Mouse (Mus musculus) MEL (cell line): ENCODE measurements around the gene Gm10778. TPM values are rescaled to one million over a fixed set of nuclear protein-coding genes. Genes with fewer than 3 reads are reported as not detected.
A peak's percentile ranks its signal among the peaks of the same experiment; 100 is the strongest.

ENCODE experiments used
- DNase-seq: peaks from one replicate; pipeline ENCODE4 v3.0.0; 2011; ENCODE audit warnings: low read depth, low spot score
- H3K27ac ChIP-seq: 2 replicates; pipeline ENCODE4 v1.5.1; 2012; ENCODE audit warnings: low read depth, mild to moderate bottlenecking, control low read depth, low read length, moderate library complexity; ENCODE audit not compliant: control insufficient read depth
- H3K27me3 ChIP-seq, 2 experiments: fragments of 150-350 bp in 1 of 2; sonication (generic) in 1 of 2; 2 replicates each; pipeline ENCODE4 v1.6.1; 2012; ENCODE audit warnings: low read length in 2 of 2, mild to moderate bottlenecking in 2 of 2, improper control_type of control experiment in 1 of 2, moderate library complexity in 1 of 2; ENCODE audit not compliant: insufficient read depth in 2 of 2, control insufficient read depth in 1 of 2
- H3K36me3 ChIP-seq, 2 experiments: 2 replicates each; pipeline ENCODE4 v1.6.1; 2012 to 2014; ENCODE audit warnings: low read length in 2 of 2, improper control_type of control experiment in 1 of 2, inconsistent platforms in 1 of 2, mild to moderate bottlenecking in 1 of 2; ENCODE audit not compliant: insufficient read depth in 2 of 2, control insufficient read depth in 1 of 2
- H3K4me1 ChIP-seq, 2 experiments: fragments of 150-350 bp in 1 of 2; sonication (generic) in 1 of 2; 2 replicates each; pipeline ENCODE4 v1.6.1; 2012; ENCODE audit warnings: low read length in 2 of 2, improper control_type of control experiment in 1 of 2, mild to moderate bottlenecking in 1 of 2; ENCODE audit not compliant: insufficient read depth in 2 of 2, control insufficient read depth in 1 of 2
- H3K4me3 ChIP-seq, 2 experiments: fragments of 150-350 bp in 1 of 2; sonication (generic) in 1 of 2; 2 replicates each; pipeline ENCODE4 v1.5.1; 2012; ENCODE audit warnings: low read depth in 2 of 2, low read length in 2 of 2, mild to moderate bottlenecking in 2 of 2, moderate library complexity in 2 of 2, control low read depth in 1 of 2, improper control_type of control experiment in 1 of 2; ENCODE audit not compliant: control insufficient read depth in 1 of 2, insufficient read depth in 1 of 2
- H3K79me2 ChIP-seq: 2 replicates; pipeline ENCODE4 v1.6.1; 2012; ENCODE audit warnings: mild to moderate bottlenecking, low read length, moderate library complexity; ENCODE audit not compliant: control insufficient read depth, poor library complexity, insufficient read depth
- H3K9ac ChIP-seq: 2 replicates; pipeline ENCODE4 v1.6.1; 2012; ENCODE audit warnings: low read depth, mild to moderate bottlenecking, control low read depth, low read length, moderate library complexity; ENCODE audit not compliant: control insufficient read depth, poor library complexity, severe bottlenecking
- H3K9me3 ChIP-seq: fragments of 150-350 bp; sonication (generic); replicated peaks from 2 replicates; pipeline ENCODE4 v1.6.1; 2012; ENCODE audit warnings: mild to moderate bottlenecking, low read length, improper control_type of control experiment, moderate library complexity; ENCODE audit not compliant: insufficient read depth
- BHLHE40 ChIP-seq: IDR thresholded peaks from 2 replicates; pipeline ENCODE4 v1.6.1; 2012; ENCODE audit warnings: low read depth, mild to moderate bottlenecking, inconsistent platforms, low read length, improper control_type of control experiment, borderline replicate concordance
- CHD2 ChIP-seq: IDR thresholded peaks from 2 replicates; pipeline ENCODE4 v1.6.1; 2011; ENCODE audit warnings: low read length, improper control_type of control experiment
- CTCF ChIP-seq, 3 experiments: IDR thresholded peaks in 2 of 3; conservative IDR thresholded peaks in 1 of 3; 2 replicates each; pipeline ENCODE4 v1.5.1; 2011 to 2012; ENCODE audit warnings: low read length in 3 of 3, low read depth in 2 of 3, mild to moderate bottlenecking in 2 of 3, improper control_type of control experiment in 1 of 3, inconsistent platforms in 1 of 3, mixed read lengths in 1 of 3, moderate library complexity in 1 of 3; ENCODE audit not compliant: control insufficient read depth in 1 of 3, insufficient read depth in 1 of 3, poor library complexity in 1 of 3, severe bottlenecking in 1 of 3
- ELF1 ChIP-seq: IDR thresholded peaks from 2 replicates; pipeline ENCODE4 v1.6.1; 2014; ENCODE audit warnings: low read depth, mild to moderate bottlenecking, inconsistent platforms, low read length, improper control_type of control experiment, moderate library complexity
- EP300 ChIP-seq, 2 experiments: IDR thresholded peaks; 2 replicates each; pipeline ENCODE4 v1.6.1; 2011; ENCODE audit warnings: improper control_type of control experiment in 2 of 2, low read length in 2 of 2, low read depth in 1 of 2, mild to moderate bottlenecking in 1 of 2
- ETS1 ChIP-seq: IDR thresholded peaks from 2 replicates; pipeline ENCODE4 v1.6.1; 2012; ENCODE audit warnings: low read depth, mild to moderate bottlenecking, inconsistent platforms, low read length, improper control_type of control experiment, moderate library complexity
- GABPA ChIP-seq: IDR thresholded peaks from 2 replicates; pipeline ENCODE4 v1.6.1; 2012; ENCODE audit warnings: low read depth, mild to moderate bottlenecking, inconsistent platforms, low read length, improper control_type of control experiment, moderate library complexity
- GATA1 ChIP-seq: IDR thresholded peaks from 2 replicates; pipeline ENCODE4 v1.6.1; 2011; ENCODE audit warnings: low read depth, low read length, improper control_type of control experiment
- HCFC1 ChIP-seq: IDR thresholded peaks from 2 replicates; pipeline ENCODE4 v1.6.1; 2012; ENCODE audit warnings: low read depth, mild to moderate bottlenecking, inconsistent platforms, low read length, improper control_type of control experiment, moderate library complexity
- JUND ChIP-seq: IDR thresholded peaks from 2 replicates; pipeline ENCODE4 v1.6.1; 2011; ENCODE audit warnings: low read depth, mild to moderate bottlenecking, improper control_type of control experiment, low read length
- MAFK ChIP-seq: IDR thresholded peaks from 2 replicates; pipeline ENCODE4 v1.6.1; 2011; ENCODE audit warnings: low read depth, mild to moderate bottlenecking, low read length, improper control_type of control experiment, borderline replicate concordance
- MAX ChIP-seq: IDR thresholded peaks from 2 replicates; pipeline ENCODE4 v1.6.1; 2011; ENCODE audit warnings: low read length, improper control_type of control experiment
- MAZ ChIP-seq: IDR thresholded peaks from 2 replicates; pipeline ENCODE4 v1.6.1; 2012; ENCODE audit warnings: low read depth, mild to moderate bottlenecking, inconsistent platforms, low read length, improper control_type of control experiment
- MEF2A ChIP-seq: IDR thresholded peaks from 2 replicates; pipeline ENCODE4 v1.6.1; 2014; ENCODE audit warnings: low read depth, mild to moderate bottlenecking, inconsistent platforms, low read length, improper control_type of control experiment; ENCODE audit not compliant: poor library complexity, insufficient replicate concordance, severe bottlenecking; ENCODE audit errors: extremely low read depth
- MXI1 ChIP-seq: IDR thresholded peaks from 2 replicates; pipeline ENCODE4 v1.6.1; 2011; ENCODE audit warnings: mild to moderate bottlenecking, low read depth, low read length, improper control_type of control experiment
- MYB ChIP-seq: IDR thresholded peaks from 2 replicates; pipeline ENCODE4 v1.6.1; 2011; ENCODE audit warnings: mild to moderate bottlenecking, low read depth, low read length, improper control_type of control experiment
- MYC ChIP-seq: IDR thresholded peaks from 2 replicates; pipeline ENCODE4 v1.6.1; 2011; ENCODE audit warnings: low read depth, mild to moderate bottlenecking, low read length, improper control_type of control experiment, moderate library complexity
- NELFE ChIP-seq: IDR thresholded peaks from 2 replicates; pipeline ENCODE4 v1.6.1; 2011; ENCODE audit warnings: low read depth, low read length, improper control_type of control experiment
- POLR2A ChIP-seq, 2 experiments: IDR thresholded peaks; 2 replicates each; pipeline ENCODE4 v1.6.1; 2011 to 2012; ENCODE audit warnings: low read length in 2 of 2, mild to moderate bottlenecking in 2 of 2, control low read depth in 1 of 2, improper control_type of control experiment in 1 of 2, low read depth in 1 of 2, moderate library complexity in 1 of 2; ENCODE audit not compliant: control insufficient read depth in 1 of 2, insufficient read depth in 1 of 2, poor library complexity in 1 of 2
- POLR2AphosphoS5 ChIP-seq: IDR thresholded peaks from 2 replicates; pipeline ENCODE4 v1.6.1; 2012; ENCODE audit warnings: low read depth, borderline replicate concordance, mild to moderate bottlenecking, inconsistent platforms, low read length, moderate library complexity, mixed read lengths
- RAD21 ChIP-seq: IDR thresholded peaks from 2 replicates; pipeline ENCODE4 v1.6.1; 2011; ENCODE audit warnings: mild to moderate bottlenecking, low read depth, low read length, improper control_type of control experiment
- RCOR1 ChIP-seq: IDR thresholded peaks from 2 replicates; pipeline ENCODE4 v1.6.1; 2012; ENCODE audit warnings: low read depth, mild to moderate bottlenecking, inconsistent platforms, low read length, improper control_type of control experiment
- SIN3A ChIP-seq: IDR thresholded peaks from 2 replicates; pipeline ENCODE4 v1.6.1; 2012; ENCODE audit warnings: low read length, improper control_type of control experiment, inconsistent platforms
- SMC3 ChIP-seq: IDR thresholded peaks from 2 replicates; pipeline ENCODE4 v1.6.1; 2011; ENCODE audit warnings: low read depth, low read length, improper control_type of control experiment
- TAL1 ChIP-seq: IDR thresholded peaks from 2 replicates; pipeline ENCODE4 v1.6.1; 2012; ENCODE audit warnings: mild to moderate bottlenecking, inconsistent platforms, low read length, moderate library complexity, mixed read lengths
- TBP ChIP-seq: IDR thresholded peaks from 2 replicates; pipeline ENCODE4 v1.8.0; 2011; ENCODE audit warnings: low read depth, low read length, improper control_type of control experiment
- TCF12 ChIP-seq: IDR thresholded peaks from 2 replicates; pipeline ENCODE4 v1.6.1; 2014; ENCODE audit warnings: low read depth, mild to moderate bottlenecking, inconsistent platforms, low read length, improper control_type of control experiment, moderate library complexity
- USF1 ChIP-seq: IDR thresholded peaks from 2 replicates; pipeline ENCODE4 v1.6.1; 2014; ENCODE audit warnings: low read depth, mild to moderate bottlenecking, inconsistent platforms, low read length, improper control_type of control experiment, moderate library complexity
- USF2 ChIP-seq, 2 experiments: IDR thresholded peaks; 2 replicates each; pipeline ENCODE4 v1.6.1; 2011 to 2012; ENCODE audit warnings: improper control_type of control experiment in 2 of 2, low read length in 2 of 2, borderline replicate concordance in 1 of 2, inconsistent platforms in 1 of 2, low read depth in 1 of 2, mild to moderate bottlenecking in 1 of 2; ENCODE audit not compliant: insufficient read depth in 1 of 2
- ZKSCAN1 ChIP-seq: IDR thresholded peaks from 2 replicates; pipeline ENCODE4 v1.6.1; 2012; ENCODE audit warnings: low read depth, mild to moderate bottlenecking, inconsistent platforms, low read length, improper control_type of control experiment, moderate library complexity
- ZMIZ1 ChIP-seq: IDR thresholded peaks from 2 replicates; pipeline ENCODE4 v1.6.1; 2012; ENCODE audit warnings: low read depth, mild to moderate bottlenecking, inconsistent platforms, low read length, improper control_type of control experiment, moderate library complexity
- ZNF384 ChIP-seq: IDR thresholded peaks from 2 replicates; pipeline ENCODE4 v1.6.1; 2012; ENCODE audit warnings: low read depth, mild to moderate bottlenecking, inconsistent platforms, low read length, improper control_type of control experiment
- polyA plus RNA-seq, 2 experiments: library from polyadenylated mRNA; stranded (reverse) in 1 of 2; unstranded in 1 of 2; fragments of >175 nt in 1 of 2; fragments of >200 nt in 1 of 2; gene quantifications; 2 replicates each; pipeline versions ENCODE4 v1.2.1 to v1.2.4; 2012; ENCODE audit warnings: low replicate concordance in 2 of 2, low read depth in 1 of 2; ENCODE audit not compliant: insufficient read length in 2 of 2, insufficient read depth in 1 of 2, missing spikeins in 1 of 2
- total RNA-seq: library from RNA; depleted of rRNA; stranded (reverse); fragments of 300-350 nt; gene quantifications from 2 replicates; pipeline ENCODE4 v1.2.3, GENCODE M21; 2012

The Gm10778 gene
- total and polyA plus RNA-seq, 3 experiments: 2.0 to 3.9 TPM; not detected in 1

DNA sequence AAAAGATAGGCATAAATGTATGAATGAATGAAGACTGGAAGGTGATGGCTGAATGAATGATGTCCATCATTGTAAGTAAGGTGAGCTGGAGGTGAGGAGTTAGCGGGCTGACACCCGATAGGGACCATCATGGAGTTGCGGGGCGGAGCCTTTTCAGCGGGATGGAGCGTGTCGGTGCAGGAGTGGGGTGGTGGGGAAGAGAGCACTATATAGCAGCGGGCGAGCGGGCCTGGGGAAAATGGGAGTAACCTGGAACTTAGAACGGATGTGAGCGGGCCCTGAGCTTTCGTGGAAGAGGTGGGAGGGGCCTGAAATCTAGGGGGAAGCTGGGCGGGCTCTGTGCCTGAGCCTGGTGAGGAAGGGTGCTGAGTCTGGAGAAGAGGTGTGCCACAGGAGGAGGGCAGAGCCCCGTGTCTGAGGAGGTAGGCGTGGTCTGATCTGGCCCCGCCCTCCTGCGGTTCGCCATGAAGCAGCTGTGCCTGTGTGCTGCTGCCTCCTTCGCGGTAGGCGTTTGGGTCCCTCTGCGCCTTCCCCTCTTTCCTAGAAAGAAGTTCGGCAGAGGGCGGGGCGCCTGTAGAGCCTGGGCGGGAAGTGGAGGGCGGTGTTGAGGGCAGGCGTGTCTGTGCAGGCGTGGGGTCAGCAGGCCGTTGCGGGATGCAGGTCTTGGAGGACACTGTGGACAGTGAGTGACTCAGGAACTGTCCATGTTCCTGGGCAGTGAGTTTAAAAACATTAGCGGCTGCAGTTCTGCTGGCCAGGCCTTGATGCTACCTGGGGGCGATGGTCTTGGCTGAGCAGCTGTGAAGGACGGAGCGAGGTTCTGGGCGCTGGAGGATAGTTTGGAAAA lies 15.4 kb upstream of the Gm10778 start:
- peaks cover 0 to 6% of the 10 kb centered on the region in 2 experiments; a peak in 2 of 4 replicates for H3K36me3 ChIP-seq
- TF ChIP-seq MYC (no peak), POLR2AphosphoS5 (no peak), MXI1 (no peak), RCOR1 (no peak), TBP (no peak), GABPA (no peak), ELF1 (0 out of 2 replicates have a peak, but pooled peaks have one; percentile 27), GATA1 (no peak), MAFK (no peak), CHD2 (no peak), MAX (peak; percentile 39; the same call in 1 of the 2 replicates), ZNF384 (no peak), USF1 (no peak), MAZ (peak; percentile 70; the same call in 1 of the 2 replicates), NELFE (no peak), TCF12 (no peak), ETS1 (peak; percentile 40; the same call in 1 of the 2 replicates), ZKSCAN1 (no peak), USF2 (IDR thresholded peaks at IDR 0.05; ENCODE audit: borderline replicate concordance in 1 of 2, insufficient read depth in 1 of 2, low read depth in 1 of 2, low read length in 2 of 2) (no peak), MYB (no peak), JUND (no peak), EP300 (IDR thresholded peaks at IDR 0.05; ENCODE audit: low read depth in 1 of 2, low read length in 2 of 2) (no peak), ZMIZ1 (0 out of 2 replicates have a peak, but pooled peaks have one; percentile 21), POLR2A (IDR thresholded peaks at IDR 0.05; ENCODE audit: control insufficient read depth in 1 of 2, insufficient read depth in 1 of 2, low read depth in 1 of 2, low read length in 2 of 2, poor library complexity in 1 of 2) (peak in 1 of 2 experiments; percentile 54; a peak in 1 of 4 replicates), BHLHE40 (no peak), SMC3 (no peak), TAL1 (no peak), RAD21 (no peak), HCFC1 (peak; percentile 59; the same call in 1 of the 2 replicates), CTCF (IDR thresholded peaks at IDR 0.05 in 2 of 3, conservative IDR thresholded peaks at IDR 0.05 in 1 of 3; ENCODE audit: control insufficient read depth in 1 of 3, insufficient read depth in 1 of 3, low read depth in 2 of 3, low read length in 3 of 3, poor library complexity in 1 of 3, severe bottlenecking in 1 of 3) (no peak), SIN3A (no peak), MEF2A (no peak)
- H3K4me3 ChIP-seq: peak overlapping the region; percentile 50 to 53
- peak; percentile 97 for DNase-seq
- no peaks in the 10 kb centered on the region for H3K27me3 ChIP-seq
- H3K9ac ChIP-seq: peak overlapping the region; percentile 49
- H3K27ac ChIP-seq: no peak overlapping the region
- no peaks in the 10 kb centered on the region for H3K79me2 ChIP-seq
- H3K4me1 ChIP-seq: peaks cover 0 to 12% of the 10 kb centered on the region in 2 experiments; a peak in 3 of 4 replicates
- no peaks in the 10 kb centered on the region for H3K9me3 ChIP-seq
